Mouse (Mus musculus): ENCODE data around the gene Mllt11. TPM values are rescaled to one million over a fixed set of nuclear protein-coding genes. Genes with fewer than 3 reads are reported as not detected.

Mllt11 gene
- polyA plus RNA-seq, 2 experiments: 16.7 to 38.5 TPM

DNA sequence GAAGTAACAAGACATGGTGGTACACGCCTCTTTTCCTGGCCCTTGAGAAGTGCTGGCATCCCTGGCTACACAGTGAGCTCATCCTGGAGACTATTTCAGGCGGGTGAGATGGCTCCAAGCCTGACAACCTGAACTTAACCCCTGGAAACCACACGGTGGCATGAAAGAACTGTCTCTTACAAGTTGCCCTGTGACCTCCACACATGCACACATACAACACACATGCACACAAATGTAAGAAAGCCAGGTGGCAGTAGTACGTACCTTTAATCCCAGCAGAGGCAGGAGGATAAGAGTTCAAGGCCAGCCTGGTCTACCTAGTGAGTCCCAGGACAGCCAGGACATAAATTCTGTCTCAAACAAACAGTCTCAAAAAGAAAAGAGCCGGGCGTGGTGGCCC is 7.1 kb upstream of the Mllt11 start:
- no peak overlapping the region for H3K4me2 ChIP-seq (replicated peaks; ENCODE audit: low read depth, low read length, severe bottlenecking)
- ATAC-seq (ENCODE audit: low FRiP score, low read depth) (no peak), DNase-seq (ENCODE audit: low spot score) (no peak)
- WGBS: 89% methylated on average over 6 of the region's 6 CpGs
- no peaks in the 10 kb centered on the region for H3K27me3 ChIP-seq (ENCODE audit: control insufficient read depth, insufficient read depth, low read length)
- peaks cover 6% of the 10 kb centered on the region; the same call in 1 of the 2 replicates for H3K4me1 ChIP-seq (ENCODE audit: control insufficient read depth, insufficient read depth, low read length)
- H3K36me3 ChIP-seq (ENCODE audit: control insufficient read depth, insufficient read depth, low read length): peaks cover 42% of the 10 kb centered on the region
- no peaks in the 10 kb centered on the region for H3K9me3 ChIP-seq (ENCODE audit: control insufficient read depth, low read length)
- no peak overlapping the region for H3K9ac ChIP-seq (ENCODE audit: low read depth, low read length, severe bottlenecking)
- H3K27ac ChIP-seq (replicated peaks; ENCODE audit: low read depth, low read length): no peak overlapping the region
- TF ChIP-seq POLR2A (IDR thresholded peaks at IDR 0.05; ENCODE audit: borderline replicate concordance, extremely low read depth, insufficient read depth, insufficient read length): no peak
- H3K4me3 ChIP-seq (replicated peaks; ENCODE audit: low read length): no peak overlapping the region

DNA sequence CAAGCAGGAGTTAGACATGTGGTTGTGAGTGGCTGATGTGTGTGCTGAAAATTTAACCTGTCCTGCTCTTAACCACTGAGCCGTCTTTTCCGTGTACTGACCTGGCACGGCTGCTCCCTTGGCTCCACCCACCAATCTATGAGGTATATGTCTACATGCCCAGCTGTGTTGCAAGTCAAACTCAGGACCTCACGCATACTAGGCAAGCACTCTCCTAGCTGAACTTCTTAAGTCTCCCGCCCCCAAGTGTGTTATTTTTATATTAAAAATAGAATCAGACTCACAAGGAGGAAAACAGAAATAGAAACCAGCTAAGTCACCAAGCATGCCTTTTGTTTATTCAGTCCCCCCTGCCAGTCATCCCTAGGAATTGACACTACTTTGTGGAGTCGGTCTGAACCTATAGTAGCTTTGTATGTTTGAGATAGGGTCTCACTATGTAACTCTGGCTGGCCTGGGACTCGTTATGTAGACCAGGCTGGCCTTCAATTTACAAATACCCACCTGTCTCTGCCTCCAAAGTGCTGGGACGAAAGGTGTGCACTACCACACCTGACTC is 5.6 kb upstream of the Mllt11 start:
- 88% methylated on average over 8 of the region's 8 CpGs for WGBS
- ATAC-seq (ENCODE audit: low FRiP score, low read depth): no peak
- H3K9me3 ChIP-seq (ENCODE audit: control insufficient read depth, low read length): no peaks in the 10 kb centered on the region

DNA sequence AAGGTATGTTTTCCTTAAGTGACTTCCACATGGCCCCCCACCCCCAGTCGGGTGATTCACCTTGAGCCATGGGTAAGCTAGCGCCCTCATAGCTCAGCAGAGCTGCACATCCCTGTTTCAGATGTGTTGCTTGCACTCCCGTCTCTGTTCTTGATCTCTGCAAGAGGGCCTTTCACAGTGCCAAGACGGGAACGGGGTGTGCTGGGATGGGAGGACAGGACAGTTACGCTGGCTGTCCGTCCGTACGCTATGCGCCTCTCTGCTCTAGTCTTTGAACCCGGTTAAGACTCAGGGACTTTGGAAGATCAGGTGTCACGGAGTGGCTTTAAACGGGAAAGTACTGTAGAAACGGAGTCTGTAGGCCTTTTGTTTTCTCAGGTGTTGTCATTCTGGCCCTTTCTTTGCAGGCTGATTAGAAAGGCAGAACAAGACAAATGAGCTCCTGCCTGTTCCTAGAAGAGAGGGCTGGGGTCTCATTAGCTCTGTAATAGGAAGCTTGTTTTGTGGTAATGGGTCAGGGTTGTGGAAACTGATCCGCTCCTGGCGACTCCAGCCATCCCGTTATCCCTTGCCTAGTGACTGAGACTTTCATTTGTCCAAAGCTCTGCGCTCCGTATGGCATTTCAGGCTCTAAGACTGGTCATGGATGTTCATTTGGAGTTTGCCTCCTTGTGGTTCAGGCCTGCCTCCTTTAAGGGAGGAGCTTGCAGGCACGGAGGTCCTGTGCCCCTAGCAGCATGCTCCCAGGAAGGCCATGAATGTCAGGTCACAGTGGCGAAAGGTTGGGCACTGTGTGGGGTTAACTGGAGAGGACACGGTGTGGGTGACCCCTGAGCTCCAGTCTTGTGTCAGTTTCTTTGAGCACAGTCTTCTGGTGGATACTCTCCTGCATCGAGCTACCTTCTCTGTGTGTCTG is 3.7 kb upstream of the Mllt11 start:
- peaks cover 73% of the 10 kb centered on the region for H3K36me3 ChIP-seq (ENCODE audit: control insufficient read depth, insufficient read depth, low read length)

More for the DNA sequence above, 5.6 kb upstream of the Mllt11 start:
- H3K4me3 ChIP-seq (replicated peaks; ENCODE audit: low read length): no peak overlapping the region
- no peaks in the 10 kb centered on the region for H3K27me3 ChIP-seq (ENCODE audit: control insufficient read depth, insufficient read depth, low read length)
- H3K9ac ChIP-seq (ENCODE audit: low read depth, low read length, severe bottlenecking): no peak overlapping the region
- no peak for DNase-seq (ENCODE audit: low spot score)
- no peak overlapping the region for H3K27ac ChIP-seq (replicated peaks; ENCODE audit: low read depth, low read length)
- H3K36me3 ChIP-seq (ENCODE audit: control insufficient read depth, insufficient read depth, low read length): peaks cover 56% of the 10 kb centered on the region
- H3K4me2 ChIP-seq (replicated peaks; ENCODE audit: low read depth, low read length, severe bottlenecking): no peak overlapping the region
- no peak for TF ChIP-seq POLR2A (IDR thresholded peaks at IDR 0.05; ENCODE audit: borderline replicate concordance, extremely low read depth, insufficient read depth, insufficient read length)
- peaks cover 6% of the 10 kb centered on the region; the same call in 1 of the 2 replicates for H3K4me1 ChIP-seq (ENCODE audit: control insufficient read depth, insufficient read depth, low read length)

DNA sequence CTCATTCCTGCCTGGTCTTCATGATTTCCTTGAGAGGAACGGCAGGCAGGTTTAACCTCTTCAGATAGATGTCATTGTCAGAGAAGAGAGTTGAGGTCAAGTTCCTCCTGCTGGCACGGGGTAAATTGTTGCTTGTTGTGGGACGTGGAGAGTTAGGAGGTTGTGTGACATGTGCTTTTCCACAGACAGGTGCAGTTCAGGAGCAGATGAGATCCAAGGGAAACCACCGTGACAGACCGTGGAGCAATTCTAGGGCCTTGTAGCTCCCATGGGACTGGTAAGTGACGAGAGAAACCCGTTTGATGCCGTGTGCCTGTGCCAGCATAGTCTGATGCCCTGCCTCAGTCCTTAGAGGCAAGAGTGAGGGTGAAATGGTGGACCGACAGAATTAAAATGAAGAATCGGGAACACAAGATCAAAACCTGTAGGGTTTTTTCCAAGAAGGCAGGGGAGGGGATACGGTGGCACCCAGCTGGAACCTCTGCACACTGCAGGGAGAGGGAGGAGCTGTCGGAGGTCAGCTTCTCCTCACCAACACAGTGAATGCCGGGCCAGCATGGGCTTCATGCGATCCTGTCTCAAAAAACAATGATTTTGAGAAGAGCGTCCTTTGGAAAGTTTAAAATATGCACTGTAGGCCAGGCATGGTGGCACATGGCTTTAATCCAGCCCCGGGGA is 1.5 kb upstream of the Mllt11 start:
- no peak overlapping the region for H3K9ac ChIP-seq (ENCODE audit: low read depth, low read length, severe bottlenecking)
- peaks cover 72% of the 10 kb centered on the region for H3K36me3 ChIP-seq (ENCODE audit: control insufficient read depth, insufficient read depth, low read length)
- no peaks in the 10 kb centered on the region for H3K9me3 ChIP-seq (ENCODE audit: control insufficient read depth, low read length)
- no peak overlapping the region for H3K27ac ChIP-seq (replicated peaks; ENCODE audit: low read depth, low read length)
- H3K27me3 ChIP-seq (ENCODE audit: control insufficient read depth, insufficient read depth, low read length): no peaks in the 10 kb centered on the region
- H3K4me3 ChIP-seq (replicated peaks; ENCODE audit: low read length): no peak overlapping the region
- no peak for TF ChIP-seq POLR2A (IDR thresholded peaks at IDR 0.05; ENCODE audit: borderline replicate concordance, extremely low read depth, insufficient read depth, insufficient read length)
- DNase-seq (ENCODE audit: low spot score) (no peak), ATAC-seq (ENCODE audit: low FRiP score, low read depth) (no peak)
- WGBS: 85% methylated on average over 16 of the region's 16 CpGs
- H3K4me2 ChIP-seq (replicated peaks; ENCODE audit: low read depth, low read length, severe bottlenecking): no peak overlapping the region
- H3K4me1 ChIP-seq (ENCODE audit: control insufficient read depth, insufficient read depth, low read length): peaks cover 21% of the 10 kb centered on the region

More for the DNA sequence above, 3.7 kb upstream of the Mllt11 start:
- DNase-seq (ENCODE audit: low spot score): no peak
- Histone ChIP-seq H3K9ac (ENCODE audit: low read depth, low read length, severe bottlenecking) (no peak overlapping the region), H3K4me1 (ENCODE audit: control insufficient read depth, insufficient read depth, low read length) (peaks cover 15% of the 10 kb centered on the region), H3K27me3 (ENCODE audit: control insufficient read depth, insufficient read depth, low read length) (no peaks in the 10 kb centered on the region), H3K4me2 (replicated peaks; ENCODE audit: low read depth, low read length, severe bottlenecking) (no peak overlapping the region), H3K27ac (replicated peaks; ENCODE audit: low read depth, low read length) (no peak overlapping the region), H3K9me3 (ENCODE audit: control insufficient read depth, low read length) (no peaks in the 10 kb centered on the region), H3K4me3 (replicated peaks; ENCODE audit: low read length) (no peak overlapping the region)
- TF ChIP-seq POLR2A (IDR thresholded peaks at IDR 0.05; ENCODE audit: borderline replicate concordance, extremely low read depth, insufficient read depth, insufficient read length): no peak
- WGBS: 71% methylated on average over 23 of the region's 23 CpGs
- ATAC-seq (ENCODE audit: low FRiP score, low read depth): no peak

DNA sequence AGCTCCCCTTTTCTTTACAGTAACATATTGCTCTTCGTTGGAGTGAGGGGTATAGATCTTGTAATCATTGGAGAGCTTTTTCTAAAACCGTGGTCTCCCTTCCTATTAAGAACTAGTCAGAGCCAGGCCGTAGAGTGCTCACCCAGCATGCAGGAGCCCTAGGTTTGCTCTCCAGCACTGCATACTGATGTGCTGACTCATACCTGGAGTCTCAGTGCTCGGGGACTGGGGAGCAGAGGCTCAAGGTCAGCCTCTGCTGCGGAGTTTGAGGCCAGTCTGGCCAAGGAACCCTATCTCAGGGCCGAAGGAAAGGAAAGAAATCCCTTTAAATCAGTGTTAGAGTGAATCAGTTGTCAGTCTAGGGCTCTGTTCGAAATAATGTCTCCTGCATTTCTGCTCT is 800 bp upstream of the Mllt11 start:
- DNase-seq (ENCODE audit: low spot score) (no peak), ATAC-seq (ENCODE audit: low FRiP score, low read depth) (no peak)
- H3K9ac ChIP-seq (ENCODE audit: low read depth, low read length, severe bottlenecking): no peak overlapping the region
- TF ChIP-seq POLR2A (IDR thresholded peaks at IDR 0.05; ENCODE audit: borderline replicate concordance, extremely low read depth, insufficient read depth, insufficient read length): no peak
- peaks cover 66% of the 10 kb centered on the region for H3K36me3 ChIP-seq (ENCODE audit: control insufficient read depth, insufficient read depth, low read length)
- H3K4me1 ChIP-seq (ENCODE audit: control insufficient read depth, insufficient read depth, low read length): peaks cover 21% of the 10 kb centered on the region
- no peak overlapping the region for H3K4me3 ChIP-seq (replicated peaks; ENCODE audit: low read length)
- no peak overlapping the region for H3K4me2 ChIP-seq (replicated peaks; ENCODE audit: low read depth, low read length, severe bottlenecking)
- H3K27ac ChIP-seq (replicated peaks; ENCODE audit: low read depth, low read length): no peak overlapping the region
- WGBS: 83% methylated on average over 7 of the region's 7 CpGs
- no peaks in the 10 kb centered on the region for H3K9me3 ChIP-seq (ENCODE audit: control insufficient read depth, low read length)
- H3K27me3 ChIP-seq (ENCODE audit: control insufficient read depth, insufficient read depth, low read length): no peaks in the 10 kb centered on the region
